Mouse (Mus musculus): ENCODE measurements around the gene Dnmt3a.

DNA sequence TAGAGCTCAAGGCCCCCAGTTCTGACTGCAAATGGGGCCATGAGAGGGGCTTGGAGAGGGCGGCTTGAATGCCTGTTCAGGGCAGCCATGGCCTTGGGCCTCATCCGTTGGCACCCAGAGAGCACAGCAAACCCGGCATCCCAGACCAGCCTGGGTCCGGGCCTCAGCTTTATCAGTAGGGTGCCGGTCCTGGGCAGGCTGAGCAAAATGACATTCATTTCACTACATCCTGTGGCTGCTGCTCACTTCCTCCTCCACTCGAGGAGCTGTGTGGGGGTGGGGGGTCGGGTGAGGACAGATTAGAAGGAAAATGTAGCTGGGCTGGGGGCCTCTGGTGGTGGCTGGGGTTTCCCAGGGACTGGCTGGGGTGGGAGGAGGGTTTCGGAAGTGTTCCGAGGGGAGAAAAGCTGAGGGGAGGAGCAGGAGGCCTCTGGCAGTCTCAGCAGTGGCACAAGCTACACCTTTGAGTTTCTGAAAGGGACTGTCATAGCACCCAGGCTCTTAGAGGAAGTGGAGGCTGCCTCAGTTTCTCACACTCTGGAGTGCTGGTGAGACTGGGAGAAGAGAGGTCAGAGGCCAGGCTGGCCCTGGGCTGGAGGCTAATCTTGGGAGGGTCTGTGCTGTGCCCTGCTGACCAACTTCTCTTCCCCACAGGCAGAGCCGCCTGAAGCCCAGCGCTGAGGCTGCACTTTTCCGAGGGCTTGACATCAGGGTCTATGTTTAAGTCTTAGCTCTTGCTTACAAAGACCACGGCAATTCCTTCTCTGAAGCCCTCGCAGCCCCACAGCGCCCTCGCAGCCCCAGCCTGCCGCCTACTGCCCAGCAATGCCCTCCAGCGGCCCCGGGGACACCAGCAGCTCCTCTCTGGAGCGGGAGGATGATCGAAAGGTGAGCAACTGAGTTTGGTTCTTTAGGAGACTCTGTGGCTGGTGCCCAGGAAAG lies 28.8 kb downstream of the Dnmt3a start:
- TF ChIP-seq POLR2A (IDR thresholded peaks at IDR 0.05; ENCODE audit: control insufficient read depth, low read depth, low read length) (no peak), CTCF (IDR thresholded peaks at IDR 0.05; ENCODE audit: control insufficient read depth, insufficient read depth, insufficient replicate concordance, low read depth, low read length) (no peak; the same call in 1 of the 2 replicates)

Measured in testis, adult 2 months (tissue).